Mouse (Mus musculus) layer of hippocampus, adult 6 months (tissue): ENCODE measurements around the gene Cdhr1. TPM values are rescaled to one million over a fixed set of nuclear protein-coding genes. Genes with fewer than 3 reads are reported as not detected.

Experiments
- long read RNA-seq, 2 experiments: library from polyadenylated mRNA; unstranded; transcript quantifications; one replicate each; pipeline ENCODE4 v2.0.0; 2019 to 2020
- polyA plus RNA-seq: library from polyadenylated mRNA; unstranded; fragments of <200 nt; fragmentation: Nextera tagmentation; gene quantifications from 2 replicates; pipeline ENCODE4 v1.2.3, GENCODE M21; 2021

Cdhr1 gene
- polyA plus RNA-seq = 2.3 and 3.2 TPM in 2 replicates
- long read RNA-seq, experiment 1, full-length matches to known transcripts = 3 of 4 reads
- long read RNA-seq, experiment 1, partial matches to known transcripts = 1 of 4 reads
- long read RNA-seq, experiment 1, other reads (novel, unspliced or antisense) = 0 of 4 reads
- long read RNA-seq, experiment 2, full-length matches to known transcripts = 4 of 6 reads
- long read RNA-seq, experiment 2, partial matches to known transcripts = 0 of 6 reads
- long read RNA-seq, experiment 2, other reads (novel, unspliced or antisense) = 2 of 6 reads

DNA sequence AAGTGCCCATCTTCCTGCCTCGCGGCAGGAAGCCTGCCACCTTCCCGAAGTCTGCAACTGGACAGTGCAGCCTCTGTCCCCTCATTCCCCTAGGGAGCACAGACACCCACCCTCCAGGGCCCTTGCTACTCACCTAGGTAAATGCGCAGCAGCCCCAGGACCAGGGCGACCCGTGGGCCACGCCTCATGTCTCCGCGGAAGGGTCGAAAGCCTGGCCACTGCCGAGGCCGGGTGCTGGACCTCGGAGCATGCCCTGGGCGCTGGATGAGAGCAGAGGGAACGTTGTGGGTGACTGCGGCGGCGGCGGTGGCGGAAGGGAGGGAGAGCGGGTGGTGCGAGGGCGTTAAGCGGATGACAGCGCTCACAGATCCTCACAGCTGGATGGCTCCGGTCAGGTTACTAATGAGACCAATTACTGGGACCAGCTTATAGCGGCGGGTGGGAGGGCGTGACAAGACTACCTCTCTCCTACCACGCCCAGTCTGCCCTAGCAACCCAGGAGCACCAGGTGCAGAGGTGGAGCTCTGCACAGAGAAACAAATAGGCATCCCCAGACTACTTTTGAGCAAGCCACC is at the start of gene Cdhr1:
Gene Cdhr1 (minus strand): TSS at position 392 of the 575 bp plus-strand sequence.

DNA sequence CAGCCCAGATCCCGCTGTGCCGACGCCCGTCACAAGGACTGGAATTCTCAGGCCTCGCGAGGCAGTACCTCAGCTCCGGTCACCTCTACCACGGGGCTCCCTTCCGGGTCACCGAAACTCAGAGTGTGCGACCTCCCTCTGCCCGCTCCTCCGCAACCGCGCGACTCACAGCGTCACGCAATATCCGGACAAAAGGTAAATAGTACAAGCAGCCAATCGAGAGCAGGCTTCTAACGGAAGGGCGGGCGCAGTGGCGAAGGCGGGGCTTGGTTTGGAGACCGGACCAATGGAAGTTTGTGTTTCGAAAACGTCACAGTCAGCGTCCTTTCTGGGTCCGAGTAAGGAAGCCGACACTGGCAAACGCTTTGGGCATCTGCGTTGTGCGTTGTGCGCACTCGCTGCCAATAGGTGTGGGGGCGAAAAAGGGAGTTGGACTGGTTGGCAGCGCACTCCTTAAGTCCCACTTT is 37.0 kb upstream of the Cdhr1 start, which contains the start of gene Ghitm:
Gene Ghitm (minus strand): TSS at position 146 of the 467 bp plus-strand sequence.

DNA sequence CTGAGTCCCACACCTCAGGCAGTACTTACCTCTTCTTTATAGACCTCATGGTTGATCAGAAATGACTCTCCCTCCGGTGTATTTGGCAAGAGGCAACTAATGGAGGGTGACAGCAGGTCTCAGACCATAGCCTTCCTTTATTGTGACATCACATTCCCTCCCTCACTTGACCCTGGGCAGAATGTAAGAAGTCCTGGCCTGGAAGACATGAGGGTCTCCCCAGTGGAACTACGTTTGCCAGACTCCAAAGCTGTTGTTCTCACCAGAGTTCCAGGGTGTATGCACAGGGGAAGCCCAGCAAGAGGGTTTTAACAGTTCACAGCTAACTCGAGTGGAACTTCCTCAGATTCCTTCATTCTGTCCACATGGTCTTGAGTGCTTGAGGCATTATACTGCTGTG is 15.8 kb upstream of the Cdhr1 start, which contains the start of gene 2610528A11Rik:
Gene 2610528A11Rik (minus strand): TSS at position 101 of the 400 bp plus-strand sequence.

DNA sequence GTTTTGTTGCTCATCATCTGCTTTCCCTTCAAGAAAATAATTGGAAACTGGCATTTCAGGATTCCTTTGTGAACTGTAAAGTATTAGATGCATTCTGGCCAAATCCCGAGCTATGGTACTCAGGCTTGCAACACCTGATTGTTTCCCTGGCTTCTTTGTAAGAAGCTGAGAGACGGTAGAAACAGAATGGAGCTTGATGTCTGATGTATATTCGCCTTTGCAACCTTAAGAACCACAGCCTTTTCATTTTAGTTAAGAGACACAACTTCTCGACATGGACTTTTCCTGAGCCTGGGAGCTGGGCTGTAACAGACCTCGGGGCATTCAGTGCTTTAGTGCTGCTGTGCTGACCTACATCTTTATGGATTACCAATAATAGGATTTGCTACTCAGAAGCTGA is 30.5 kb downstream of the Cdhr1 start, which contains the start of gene Lrit2:
Gene Lrit2 (plus strand): TSS at position 301 of the 400 bp plus-strand sequence.

DNA sequence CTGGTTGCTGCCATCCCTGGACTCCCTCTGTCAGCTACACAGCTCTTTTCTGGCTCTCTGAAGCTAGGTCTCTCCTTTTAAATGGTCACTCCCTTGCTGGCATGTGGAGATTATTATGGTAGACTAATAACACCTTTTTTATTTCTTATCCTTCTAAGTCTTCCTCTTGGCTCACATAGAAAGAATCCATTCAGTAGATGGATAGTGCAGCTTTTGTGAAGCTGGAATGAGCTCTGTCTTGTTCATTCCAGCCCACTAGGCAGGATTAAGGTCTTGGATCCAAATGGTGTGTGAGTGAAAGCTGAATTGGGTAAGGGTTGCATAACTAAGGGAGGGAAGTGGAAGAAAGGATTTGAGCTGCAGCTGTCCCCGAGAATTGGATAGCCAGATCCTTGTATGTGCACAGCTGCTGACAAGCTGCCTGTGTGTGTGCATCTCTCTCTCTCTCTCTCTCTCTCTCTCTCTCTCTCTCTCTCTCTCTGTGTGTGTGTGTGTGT is 49.2 kb downstream of the Cdhr1 start, which contains the start of gene Rgr:
Gene Rgr (minus strand): TSS at position 51 of the 497 bp plus-strand sequence.

Other genes with a start within 250 kb of the Cdhr1 start
- 49.4 and 54.5 TPM in 2 replicates for gene Ccser2, start 129.6 kb downstream of the Cdhr1 start, polyA plus RNA-seq
- gene Rgr, start 49.4 kb downstream of the Cdhr1 start, polyA plus RNA-seq = 0.18 TPM in 1 of 2 replicates, not detected in the other
- not detected in 2 replicates for gene Lrit1, start 43.5 kb downstream of the Cdhr1 start, polyA plus RNA-seq
- not detected in 2 replicates for gene Lrit2, start 30.4 kb downstream of the Cdhr1 start, polyA plus RNA-seq
- gene 2610528A11Rik, start 15.7 kb upstream of the Cdhr1 start, polyA plus RNA-seq = 1.1 and 2.2 TPM in 2 replicates
- gene Ghitm, start 36.9 kb upstream of the Cdhr1 start, polyA plus RNA-seq = 727 and 731 TPM in 2 replicates